Mouse (Mus musculus) liver, embryonic 16.5 days (tissue): ENCODE data around the gene Sox8. TPM values are rescaled to one million over a fixed set of nuclear protein-coding genes. Genes with fewer than 3 reads are reported as not detected.
A peak's percentile ranks its signal among the peaks of the same experiment; 100 is the strongest.

Experiments
- ATAC-seq: fragments of 200-750 bp; cut with Nextera tagmentation; 2 replicates; pipeline ENCODE4 v1.8.0; 2017; ENCODE audit warnings: low read depth, mild to moderate bottlenecking, moderate number of reproducible peaks, moderate library complexity
- H3K27ac ChIP-seq: fragments of 300-500 bp; sonication (generic); 2 replicates; pipeline ENCODE4 v1.5.1; 2014; ENCODE audit warnings: mild to moderate bottlenecking, low read length
- H3K27me3 ChIP-seq: fragments of 300-500 bp; sonication (generic); 2 replicates; pipeline ENCODE4 v1.6.1; 2014; ENCODE audit warnings: low read depth, low read length, mixed read lengths; ENCODE audit not compliant: control insufficient read depth, insufficient read depth
- H3K36me3 ChIP-seq: fragments of 300-500 bp; sonication (generic); 2 replicates; pipeline ENCODE4 v1.6.1; 2014; ENCODE audit warnings: mild to moderate bottlenecking; ENCODE audit not compliant: control insufficient read depth, insufficient read depth
- H3K4me1 ChIP-seq: fragments of 300-500 bp; sonication (generic); 2 replicates; pipeline ENCODE4 v1.6.1; 2014; ENCODE audit warnings: low read depth, low read length, mixed read lengths; ENCODE audit not compliant: control insufficient read depth
- H3K4me2 ChIP-seq: fragments of 300-500 bp; sonication (generic); 2 replicates; pipeline ENCODE4 v1.6.1; 2014; ENCODE audit warnings: low read depth, low read length, mixed read lengths
- H3K4me3 ChIP-seq: fragments of 300-500 bp; sonication (generic); 2 replicates; pipeline ENCODE4 v1.5.1; 2014; ENCODE audit warnings: low read depth, mild to moderate bottlenecking, low read length
- H3K9ac ChIP-seq: fragments of 300-500 bp; sonication (generic); 2 replicates; pipeline ENCODE4 v1.6.1; 2014; ENCODE audit warnings: low read depth, low read length
- H3K9me3 ChIP-seq: fragments of 300-500 bp; sonication (generic); replicated peaks from 2 replicates; pipeline ENCODE4 v1.6.1; 2016; ENCODE audit warnings: low read length; ENCODE audit not compliant: control insufficient read depth
- WGBS: fragments of 180-500 bp; shearing (Covaris S2); extraction: QIAGEN DNeasy Blood & Tissue Kit; methylation state at CpG from one replicate; pipeline ENCODE4 v1.1.7; 2014; ENCODE audit not compliant: insufficient replicate concordance; 5-methylcytosine and 5-hydroxymethylcytosine counted together
- polyA plus RNA-seq: library from polyadenylated mRNA; unstranded; fragments of >200 nt; fragmentation: Nextera tagmentation; extraction: Ambion mirVana; gene quantifications from 2 replicates; pipeline ENCODE4 v1.2.1, GENCODE M21; 2015

Sox8 gene
- polyA plus RNA-seq, 1 experiment from 2014 or later = 0.34 TPM

- Histone ChIP-seq H3K27me3 (no peaks in the 10 kb centered on the region), H3K4me2 (no peak overlapping the region), H3K4me3 (no peak overlapping the region), H3K27ac (no peak overlapping the region), H3K4me1 (peaks cover 6% of the 10 kb centered on the region), H3K9me3 (no peaks in the 10 kb centered on the region), H3K9ac (no peak overlapping the region), H3K36me3 (peaks cover 4% of the 10 kb centered on the region)
- 67% methylated on average over 9 of the region's 9 CpGs for WGBS
- no peak for ATAC-seq
Observed at GRCm38 (mm10) chr17:25584646-25585045, 14.2 kb upstream of the Sox8 start.

DNA sequence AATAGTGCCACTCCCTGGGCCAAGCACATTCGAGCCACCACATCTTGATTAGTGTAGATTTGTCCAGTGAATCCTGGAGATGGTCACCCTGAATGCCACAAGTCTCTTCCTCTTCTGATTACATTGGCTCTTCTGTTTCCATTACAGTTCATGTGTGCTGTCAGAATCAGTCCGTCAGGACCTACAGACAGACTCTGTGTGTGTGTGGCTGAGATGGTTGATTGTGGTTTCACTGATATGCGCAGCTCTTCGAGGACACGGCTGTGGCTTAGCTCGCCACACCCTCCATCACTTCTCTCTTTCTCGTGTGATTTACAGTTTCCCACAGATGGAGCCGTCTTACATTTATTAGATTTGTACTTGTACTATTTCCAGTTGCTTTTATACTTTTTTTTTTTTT, 13.4 kb upstream of the Sox8 start:
- Histone ChIP-seq H3K4me1 (peaks cover 10% of the 10 kb centered on the region), H3K9me3 (no peaks in the 10 kb centered on the region), H3K36me3 (peaks cover 4% of the 10 kb centered on the region), H3K27me3 (no peaks in the 10 kb centered on the region), H3K4me2 (no peak overlapping the region), H3K9ac (no peak overlapping the region), H3K27ac (no peak overlapping the region), H3K4me3 (no peak overlapping the region)
- 20% methylated on average over 8 of the region's 8 CpGs for WGBS
- ATAC-seq = no peak

DNA sequence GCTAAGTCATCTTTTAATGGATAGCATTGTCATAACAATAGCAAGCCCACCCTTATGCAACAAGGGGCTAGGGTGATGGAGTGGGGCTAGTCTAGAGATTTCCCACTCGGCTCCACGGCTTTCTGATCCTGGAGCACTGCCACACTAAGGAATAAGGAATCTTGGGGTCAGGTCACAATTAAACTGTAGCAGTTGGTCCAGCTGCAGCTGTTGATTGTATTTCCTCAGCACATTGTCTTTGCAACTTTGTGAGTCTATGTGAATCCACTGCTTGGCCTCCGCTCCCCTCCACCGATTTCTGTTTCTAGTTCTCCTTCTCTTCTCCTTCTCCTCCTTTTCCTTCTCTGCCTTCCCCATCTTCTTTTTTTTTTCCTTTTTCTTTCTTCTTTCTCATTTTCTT, 12.6 kb upstream of the Sox8 start:
- no peak overlapping the region for H3K4me3 ChIP-seq
- H3K4me1 ChIP-seq = peaks cover 16% of the 10 kb centered on the region
- ATAC-seq = no peak
- peaks cover 4% of the 10 kb centered on the region for H3K36me3 ChIP-seq
- WGBS = 82% methylated on average over 4 of the region's 4 CpGs
- no peaks in the 10 kb centered on the region for H3K9me3 ChIP-seq
- no peak overlapping the region for H3K9ac ChIP-seq
- no peak overlapping the region for H3K27ac ChIP-seq
- no peak overlapping the region for H3K4me2 ChIP-seq
- H3K27me3 ChIP-seq = no peaks in the 10 kb centered on the region

DNA sequence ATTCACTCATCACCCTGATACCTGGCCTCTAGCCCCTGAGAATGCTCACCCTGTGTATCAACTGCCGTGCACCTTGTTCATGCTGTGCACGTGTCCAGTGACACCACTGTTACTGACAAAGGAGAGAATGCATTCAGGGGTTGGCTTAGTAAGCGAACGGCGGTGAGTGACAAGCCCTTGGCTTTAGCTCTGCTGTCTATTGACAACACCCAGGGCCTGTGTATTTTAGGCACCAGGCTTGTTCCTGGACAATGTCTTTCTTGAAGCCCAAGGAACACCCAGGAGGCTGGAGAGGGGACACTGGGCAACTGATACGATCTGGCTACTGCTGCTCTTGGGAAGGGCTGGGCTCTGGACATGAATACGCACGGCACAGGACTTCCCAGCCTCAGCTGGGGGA, 11.6 kb upstream of the Sox8 start:
- no peak for ATAC-seq
- Histone ChIP-seq H3K4me2 (no peak overlapping the region), H3K36me3 (peaks cover 4% of the 10 kb centered on the region), H3K4me3 (no peak overlapping the region), H3K9ac (no peak overlapping the region), H3K27ac (no peak overlapping the region), H3K27me3 (no peaks in the 10 kb centered on the region), H3K9me3 (no peaks in the 10 kb centered on the region), H3K4me1 (peaks cover 16% of the 10 kb centered on the region)
- WGBS = 75% methylated on average over 8 of the region's 8 CpGs

DNA sequence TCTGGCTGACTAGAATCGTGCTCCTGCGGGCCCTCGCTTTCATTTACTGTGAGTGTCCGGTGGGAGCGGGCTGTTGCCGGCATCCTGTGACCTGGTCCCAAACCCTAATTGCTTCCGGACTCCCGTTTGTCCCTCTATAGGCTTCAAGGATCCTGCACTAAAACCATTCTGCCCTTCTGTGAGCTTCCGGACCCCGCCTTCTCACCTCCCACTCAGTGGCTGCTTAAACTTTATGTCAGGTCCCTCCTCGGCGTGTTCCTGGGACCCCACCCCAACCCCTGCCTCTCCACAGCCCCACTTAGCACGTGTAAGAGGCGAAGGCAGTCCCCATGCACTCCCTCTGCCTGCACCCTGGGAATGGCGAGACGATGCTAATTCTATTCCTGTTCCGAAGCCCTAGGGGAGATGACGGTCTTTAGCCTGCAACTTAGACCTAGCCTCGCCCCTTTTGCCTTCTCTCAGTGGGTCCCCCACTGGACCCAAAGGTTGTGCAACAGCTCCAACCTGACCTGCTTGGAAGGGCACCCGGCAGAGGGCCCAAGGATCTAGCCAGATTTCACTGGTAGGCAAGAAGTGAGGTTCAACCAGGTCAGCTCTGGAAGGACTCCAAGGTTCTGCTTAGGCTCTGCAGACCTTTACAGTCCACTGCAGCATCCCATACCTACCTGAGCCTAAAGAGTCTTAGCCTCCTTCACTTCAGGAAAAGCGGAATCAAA, 9.0 kb upstream of the Sox8 start:
- Histone ChIP-seq H3K27ac (peak overlapping the region; percentile 50; the same call in 1 of the 2 replicates), H3K9ac (peak overlapping the region; percentile 81), H3K4me3 (peak overlapping the region; percentile 81), H3K4me1 (peaks cover 16% of the 10 kb centered on the region), H3K4me2 (peak overlapping the region; percentile 94), H3K27me3 (no peaks in the 10 kb centered on the region; the same call in none of the 2 replicates), H3K36me3 (no peaks in the 10 kb centered on the region), H3K9me3 (no peaks in the 10 kb centered on the region)
- peak; percentile 37 for ATAC-seq
- WGBS = 6% methylated on average over 21 of the region's 21 CpGs

- H3K36me3 ChIP-seq = no peaks in the 10 kb centered on the region
- peak; percentile 97 for ATAC-seq
- H3K9ac ChIP-seq = peak within 1 kb of the TSS; percentile 81
- H3K4me2 ChIP-seq = peak within 1 kb of the TSS; percentile 94
- H3K4me1 ChIP-seq = peaks cover 16% of the 10 kb centered on the region
- H3K4me3 ChIP-seq = peak within 1 kb of the TSS; percentile 81
- WGBS = under 1% methylated on average over 31 of the region's 31 CpGs
- H3K27ac ChIP-seq = peak within 1 kb of the TSS; percentile 50; the same call in 1 of the 2 replicates
- no peaks in the 10 kb centered on the region for H3K9me3 ChIP-seq
- peaks cover under 1% of the 10 kb centered on the region for H3K27me3 ChIP-seq
Observed at GRCm38 (mm10) chr17:25578920-25579319, 8.4 kb upstream of the Sox8 start, which contains the start of gene Lmf1. Lmf1 (plus strand) TSS chr17:25579085.

DNA sequence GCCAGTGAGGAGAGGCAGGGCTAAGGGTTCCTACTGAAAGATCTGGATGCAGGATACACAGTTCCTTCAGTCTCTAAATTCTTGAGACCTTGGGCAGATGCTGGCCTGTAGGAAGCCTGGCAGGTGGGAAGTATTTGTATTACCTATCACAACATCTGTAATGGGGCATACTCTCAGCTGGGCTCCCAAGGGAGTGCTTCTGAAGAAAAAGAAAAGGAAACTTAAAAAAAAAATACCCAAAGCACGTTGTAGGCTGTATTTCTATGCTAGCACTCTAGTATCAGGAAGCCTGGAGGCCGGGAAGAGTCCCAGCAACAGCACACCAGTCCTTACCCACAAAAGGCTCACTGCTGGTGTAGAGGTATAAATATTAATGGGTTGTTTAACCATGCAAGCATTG, 7.2 kb upstream of the Sox8 start:
- ATAC-seq = no peak
- Histone ChIP-seq H3K4me1 (peaks cover 12% of the 10 kb centered on the region), H3K27me3 (peaks cover 9% of the 10 kb centered on the region), H3K9ac (no peak overlapping the region), H3K4me2 (no peak overlapping the region), H3K36me3 (no peaks in the 10 kb centered on the region), H3K4me3 (no peak overlapping the region), H3K27ac (no peak overlapping the region), H3K9me3 (no peaks in the 10 kb centered on the region)
- WGBS = 43% methylated on average over 2 of the region's 2 CpGs

- no peaks in the 10 kb centered on the region for H3K9me3 ChIP-seq
- H3K36me3 ChIP-seq = no peaks in the 10 kb centered on the region
- 49% methylated on average over 6 of the region's 6 CpGs for WGBS
- no peak overlapping the region for H3K4me2 ChIP-seq
- ATAC-seq = no peak
- H3K27ac ChIP-seq = no peak overlapping the region
- H3K4me1 ChIP-seq = peaks cover 12% of the 10 kb centered on the region
- peaks cover 13% of the 10 kb centered on the region for H3K27me3 ChIP-seq
- H3K9ac ChIP-seq = no peak overlapping the region
- H3K4me3 ChIP-seq = no peak overlapping the region
Observed at GRCm38 (mm10) chr17:25577263-25577662, 6.8 kb upstream of the Sox8 start.

DNA sequence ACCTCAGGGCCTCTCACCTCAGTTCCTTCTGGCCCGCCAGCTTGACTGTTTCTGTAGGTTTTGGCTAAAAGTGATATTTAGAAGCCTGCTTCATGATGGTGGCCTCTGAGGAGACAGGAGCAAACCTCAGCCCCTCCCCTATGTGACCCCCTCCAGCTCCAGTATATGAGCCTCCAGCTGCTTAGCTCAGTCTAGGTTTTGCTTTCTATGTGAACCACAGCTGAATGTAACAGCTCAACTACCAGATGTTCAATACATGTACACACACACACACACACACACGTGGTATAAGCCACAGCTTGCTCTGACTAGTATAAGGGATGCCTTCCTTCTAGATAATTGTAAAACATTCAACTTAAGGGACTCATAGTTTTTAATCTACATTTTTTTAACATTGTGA, 5.5 kb upstream of the Sox8 start:
- WGBS = 50% methylated on average over 2 of the region's 2 CpGs
- H3K4me2 ChIP-seq = no peak overlapping the region
- no peaks in the 10 kb centered on the region for H3K36me3 ChIP-seq
- H3K4me1 ChIP-seq = peaks cover 12% of the 10 kb centered on the region
- H3K4me3 ChIP-seq = no peak overlapping the region
- no peak overlapping the region for H3K27ac ChIP-seq
- no peak for ATAC-seq
- no peak overlapping the region for H3K9ac ChIP-seq
- peaks cover 25% of the 10 kb centered on the region for H3K27me3 ChIP-seq
- H3K9me3 ChIP-seq = no peaks in the 10 kb centered on the region
